Mouse (Mus musculus): ENCODE data around the gene Rasgef1c. TPM values are rescaled to one million over a fixed set of nuclear protein-coding genes. Genes with fewer than 3 reads are reported as not detected.

Rasgef1c gene
- polyA plus RNA-seq, 1 experiment from 2014 or later: 0.29 TPM

- no peaks in the 10 kb centered on the region for H3K9me3 ChIP-seq (replicated peaks; ENCODE audit: control insufficient read depth, low read length)
- ATAC-seq (replicated peaks; ENCODE audit: insufficient number of reproducible peaks, low FRiP score, low TSS enrichment, low read depth): no peak
- DNase-seq (ENCODE audit: low spot score): no peak
- H3K4me2 ChIP-seq (ENCODE audit: low read depth, low read length): no peak overlapping the region
- no peaks in the 10 kb centered on the region for H3K4me1 ChIP-seq (ENCODE audit: control insufficient read depth, insufficient read depth, low read length)
- no peak overlapping the region for H3K9ac ChIP-seq (replicated peaks; ENCODE audit: low read length)
- WGBS: 89% methylated on average over 8 of the region's 8 CpGs
- no peaks in the 10 kb centered on the region; the same call in 1 of the 2 replicates for H3K36me3 ChIP-seq (replicated peaks; ENCODE audit: control insufficient read depth, insufficient read depth, low read depth, low read length)
- H3K27me3 ChIP-seq (ENCODE audit: control insufficient read depth, insufficient read depth, low read length): no peaks in the 10 kb centered on the region
- no peak overlapping the region for H3K27ac ChIP-seq (replicated peaks; ENCODE audit: low read depth, low read length)
- H3K4me3 ChIP-seq (ENCODE audit: low read depth, low read length): no peak overlapping the region
These were observed 24.5 kb upstream of the Rasgef1c start for GRCm38 (mm10) chr11:49876948-49877817.

- H3K4me2 ChIP-seq (ENCODE audit: low read depth, low read length): no peak overlapping the region
- DNase-seq (ENCODE audit: low spot score): no peak
- WGBS: 93% methylated on average over 3 of the region's 3 CpGs
- no peak overlapping the region for H3K9ac ChIP-seq (replicated peaks; ENCODE audit: low read length)
- no peak for ATAC-seq (replicated peaks; ENCODE audit: insufficient number of reproducible peaks, low FRiP score, low TSS enrichment, low read depth)
- H3K4me3 ChIP-seq (ENCODE audit: low read depth, low read length): no peak overlapping the region
- H3K27ac ChIP-seq (replicated peaks; ENCODE audit: low read depth, low read length): no peak overlapping the region
- H3K4me1 ChIP-seq (ENCODE audit: control insufficient read depth, insufficient read depth, low read length): no peaks in the 10 kb centered on the region
- H3K27me3 ChIP-seq (ENCODE audit: control insufficient read depth, insufficient read depth, low read length): no peaks in the 10 kb centered on the region
- no peaks in the 10 kb centered on the region for H3K9me3 ChIP-seq (replicated peaks; ENCODE audit: control insufficient read depth, low read length)
- H3K36me3 ChIP-seq (replicated peaks; ENCODE audit: control insufficient read depth, insufficient read depth, low read depth, low read length): no peaks in the 10 kb centered on the region; the same call in 1 of the 2 replicates
These were observed 21.5 kb upstream of the Rasgef1c start for GRCm38 (mm10) chr11:49879950-49880642.

- no peak overlapping the region for H3K4me3 ChIP-seq (ENCODE audit: low read depth, low read length)
- 90% methylated on average over 3 of the region's 3 CpGs for WGBS
- H3K36me3 ChIP-seq (replicated peaks; ENCODE audit: control insufficient read depth, insufficient read depth, low read depth, low read length): no peaks in the 10 kb centered on the region; the same call in 1 of the 2 replicates
- ATAC-seq (replicated peaks; ENCODE audit: insufficient number of reproducible peaks, low FRiP score, low TSS enrichment, low read depth) (no peak), DNase-seq (ENCODE audit: low spot score) (no peak)
- no peak overlapping the region for H3K27ac ChIP-seq (replicated peaks; ENCODE audit: low read depth, low read length)
- no peaks in the 10 kb centered on the region for H3K9me3 ChIP-seq (replicated peaks; ENCODE audit: control insufficient read depth, low read length)
- H3K4me1 ChIP-seq (ENCODE audit: control insufficient read depth, insufficient read depth, low read length): no peaks in the 10 kb centered on the region
- no peaks in the 10 kb centered on the region for H3K27me3 ChIP-seq (ENCODE audit: control insufficient read depth, insufficient read depth, low read length)
- no peak overlapping the region for H3K4me2 ChIP-seq (ENCODE audit: low read depth, low read length)
- H3K9ac ChIP-seq (replicated peaks; ENCODE audit: low read length): no peak overlapping the region
These were observed 18.2 kb upstream of the Rasgef1c start for GRCm38 (mm10) chr11:49883394-49883793.

- H3K9ac ChIP-seq (replicated peaks; ENCODE audit: low read length): no peak overlapping the region
- no peak overlapping the region for H3K4me2 ChIP-seq (ENCODE audit: low read depth, low read length)
- H3K4me1 ChIP-seq (ENCODE audit: control insufficient read depth, insufficient read depth, low read length): no peaks in the 10 kb centered on the region
- no peaks in the 10 kb centered on the region for H3K9me3 ChIP-seq (replicated peaks; ENCODE audit: control insufficient read depth, low read length)
- H3K36me3 ChIP-seq (replicated peaks; ENCODE audit: control insufficient read depth, insufficient read depth, low read depth, low read length): no peaks in the 10 kb centered on the region
- H3K27me3 ChIP-seq (ENCODE audit: control insufficient read depth, insufficient read depth, low read length): no peaks in the 10 kb centered on the region
- no peak overlapping the region for H3K27ac ChIP-seq (replicated peaks; ENCODE audit: low read depth, low read length)
- no peak overlapping the region for H3K4me3 ChIP-seq (ENCODE audit: low read depth, low read length)
- ATAC-seq (replicated peaks; ENCODE audit: insufficient number of reproducible peaks, low FRiP score, low TSS enrichment, low read depth) (no peak), DNase-seq (ENCODE audit: low spot score) (no peak)
- 81% methylated on average over 5 of the region's 5 CpGs for WGBS
These were observed 13.2 kb upstream of the Rasgef1c start for GRCm38 (mm10) chr11:49888469-49888868.

GRCm38 (mm10) chr11:49891993-49892392, 9.6 kb upstream of the Rasgef1c start:
- 88% methylated on average over 5 of the region's 5 CpGs for WGBS
- H3K9ac ChIP-seq (replicated peaks; ENCODE audit: low read length): no peak overlapping the region
- ATAC-seq (replicated peaks; ENCODE audit: insufficient number of reproducible peaks, low FRiP score, low TSS enrichment, low read depth) (no peak), DNase-seq (ENCODE audit: low spot score) (no peak)
- no peak overlapping the region for H3K27ac ChIP-seq (replicated peaks; ENCODE audit: low read depth, low read length)
- H3K4me3 ChIP-seq (ENCODE audit: low read depth, low read length): no peak overlapping the region
- H3K36me3 ChIP-seq (replicated peaks; ENCODE audit: control insufficient read depth, insufficient read depth, low read depth, low read length): no peaks in the 10 kb centered on the region
- no peaks in the 10 kb centered on the region for H3K27me3 ChIP-seq (ENCODE audit: control insufficient read depth, insufficient read depth, low read length)
- no peaks in the 10 kb centered on the region for H3K9me3 ChIP-seq (replicated peaks; ENCODE audit: control insufficient read depth, low read length)
- H3K4me1 ChIP-seq (ENCODE audit: control insufficient read depth, insufficient read depth, low read length): no peaks in the 10 kb centered on the region
- H3K4me2 ChIP-seq (ENCODE audit: low read depth, low read length): no peak overlapping the region

GRCm38 (mm10) chr11:49893806-49894205, 7.8 kb upstream of the Rasgef1c start:
- no peak for DNase-seq (ENCODE audit: low spot score)
- no peak overlapping the region for H3K27ac ChIP-seq (replicated peaks; ENCODE audit: low read depth, low read length)
- ATAC-seq (replicated peaks; ENCODE audit: insufficient number of reproducible peaks, low FRiP score, low TSS enrichment, low read depth): no peak
- H3K9me3 ChIP-seq (replicated peaks; ENCODE audit: control insufficient read depth, low read length): no peaks in the 10 kb centered on the region
- H3K4me1 ChIP-seq (ENCODE audit: control insufficient read depth, insufficient read depth, low read length): no peaks in the 10 kb centered on the region
- H3K9ac ChIP-seq (replicated peaks; ENCODE audit: low read length): no peak overlapping the region
- H3K27me3 ChIP-seq (ENCODE audit: control insufficient read depth, insufficient read depth, low read length): no peaks in the 10 kb centered on the region
- 85% methylated on average over 11 of the region's 11 CpGs for WGBS
- H3K36me3 ChIP-seq (replicated peaks; ENCODE audit: control insufficient read depth, insufficient read depth, low read depth, low read length): no peaks in the 10 kb centered on the region
- H3K4me3 ChIP-seq (ENCODE audit: low read depth, low read length): no peak overlapping the region
- no peak overlapping the region for H3K4me2 ChIP-seq (ENCODE audit: low read depth, low read length)

- Histone ChIP-seq H3K4me2 (ENCODE audit: low read depth, low read length) (no peak overlapping the region), H3K4me3 (ENCODE audit: low read depth, low read length) (no peak overlapping the region), H3K9ac (replicated peaks; ENCODE audit: low read length) (no peak overlapping the region), H3K9me3 (replicated peaks; ENCODE audit: control insufficient read depth, low read length) (no peaks in the 10 kb centered on the region), H3K27me3 (ENCODE audit: control insufficient read depth, insufficient read depth, low read length) (peaks cover 7% of the 10 kb centered on the region), H3K27ac (replicated peaks; ENCODE audit: low read depth, low read length) (no peak overlapping the region), H3K36me3 (replicated peaks; ENCODE audit: control insufficient read depth, insufficient read depth, low read depth, low read length) (no peaks in the 10 kb centered on the region), H3K4me1 (ENCODE audit: control insufficient read depth, insufficient read depth, low read length) (no peaks in the 10 kb centered on the region)
- DNase-seq (ENCODE audit: low spot score) (no peak), ATAC-seq (replicated peaks; ENCODE audit: insufficient number of reproducible peaks, low FRiP score, low TSS enrichment, low read depth) (no peak)
- 67% methylated on average over 6 of the region's 6 CpGs for WGBS
These were observed 5.6 kb upstream of the Rasgef1c start for GRCm38 (mm10) chr11:49895966-49896590.

- H3K27me3 ChIP-seq (ENCODE audit: control insufficient read depth, insufficient read depth, low read length): peaks cover 20% of the 10 kb centered on the region
- ATAC-seq (replicated peaks; ENCODE audit: insufficient number of reproducible peaks, low FRiP score, low TSS enrichment, low read depth) (no peak), DNase-seq (ENCODE audit: low spot score) (no peak)
- 67% methylated on average over 6 of the region's 6 CpGs for WGBS
- H3K9ac ChIP-seq (replicated peaks; ENCODE audit: low read length): no peak overlapping the region
- no peak overlapping the region for H3K27ac ChIP-seq (replicated peaks; ENCODE audit: low read depth, low read length)
- H3K4me2 ChIP-seq (ENCODE audit: low read depth, low read length): no peak overlapping the region
- H3K4me1 ChIP-seq (ENCODE audit: control insufficient read depth, insufficient read depth, low read length): no peaks in the 10 kb centered on the region
- no peak overlapping the region for H3K4me3 ChIP-seq (ENCODE audit: low read depth, low read length)
- no peaks in the 10 kb centered on the region for H3K9me3 ChIP-seq (replicated peaks; ENCODE audit: control insufficient read depth, low read length)
- no peaks in the 10 kb centered on the region for H3K36me3 ChIP-seq (replicated peaks; ENCODE audit: control insufficient read depth, insufficient read depth, low read depth, low read length)
These were observed 1.6 kb upstream of the Rasgef1c start for GRCm38 (mm10) chr11:49900043-49900442.
